Mouse (Mus musculus) kidney, adult 10 weeks (tissue): ENCODE data around the gene Cfap299. TPM values are rescaled to one million over a fixed set of nuclear protein-coding genes. Genes with fewer than 3 reads are reported as not detected.

Experiments
- polyA plus RNA-seq: library from polyadenylated mRNA; stranded (reverse); fragments of 350-450 nt; fragmentation: Illumina TruSeq; extraction: RNeasy Lipid Tissue Mini Kit (QIAGEN cat#74804); gene quantifications from one replicate; pipeline ENCODE4 v1.2.3, GENCODE M21; 2014; ENCODE audit warnings: low read depth, low replicate concordance

The Cfap299 gene
- polyA plus RNA-seq = not detected

DNA sequence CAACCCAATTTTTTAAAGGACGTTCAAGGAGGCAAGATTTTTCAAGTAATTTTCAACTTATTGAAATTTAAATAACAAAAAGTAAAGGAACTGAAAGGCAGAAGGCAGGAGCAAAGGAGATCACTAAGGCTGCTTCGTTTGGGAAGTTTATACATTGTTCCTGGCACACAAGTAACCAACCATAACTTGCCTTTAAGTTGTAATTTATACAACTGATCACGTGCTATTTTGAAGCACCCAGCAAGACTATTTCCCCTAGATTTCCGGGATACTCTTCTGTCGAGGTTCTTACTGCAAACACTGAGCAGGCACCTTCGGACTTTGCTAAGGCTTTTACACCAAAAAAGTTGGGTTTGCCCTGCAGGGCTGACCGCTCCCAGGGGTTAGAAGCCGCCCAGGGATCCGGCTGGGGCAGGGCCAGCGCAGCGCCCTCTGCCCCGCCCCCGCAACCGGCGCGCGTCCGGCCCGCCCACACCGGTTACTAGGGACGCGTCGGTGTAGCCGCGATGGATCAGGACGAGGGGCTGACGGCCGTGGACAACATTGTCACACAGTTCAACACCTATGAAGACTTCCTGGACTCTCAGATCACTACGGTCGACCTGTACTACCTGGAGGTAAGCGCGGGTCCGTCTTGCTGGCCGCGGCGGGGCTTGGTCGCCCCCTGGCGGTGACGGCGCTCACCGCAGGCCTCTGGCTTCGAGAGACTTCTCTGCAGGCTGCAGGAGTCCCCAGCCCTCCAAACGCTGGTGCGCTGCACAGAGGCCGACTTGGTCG, at the start of gene Cfap299:
Cfap299 (plus strand) TSS at position 457 of the 777 bp plus-strand sequence.

DNA sequence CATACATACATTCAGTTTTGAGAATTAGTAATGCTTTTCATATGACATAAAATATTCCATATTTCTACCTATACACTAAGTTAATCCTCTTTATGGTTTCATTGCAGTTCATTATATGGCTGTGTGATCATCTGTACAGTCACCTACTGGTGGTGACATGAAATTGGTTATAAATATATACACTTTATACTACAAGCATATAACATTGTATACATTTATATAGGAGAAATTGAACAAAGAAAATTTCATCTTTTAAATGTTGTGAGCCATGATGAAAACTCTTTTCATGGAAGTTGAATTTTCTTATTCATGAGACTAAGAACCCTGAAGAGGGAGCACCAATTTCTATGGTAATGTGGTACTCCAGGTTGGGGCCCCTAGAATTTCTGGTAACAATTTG, 223.3 kb downstream of the Cfap299 start, which contains the start of gene Gm11111:
Gm11111 (plus strand) TSS at position 301 of the 400 bp plus-strand sequence.

Other genes with a start within 250 kb of the Cfap299 start
- not detected for gene Prdm8, start 162.1 kb upstream of the Cfap299 start, polyA plus RNA-seq
- not detected for gene Fgf5, start 75.1 kb upstream of the Cfap299 start, polyA plus RNA-seq
- not detected for gene Gm11111, start 223.4 kb downstream of the Cfap299 start, polyA plus RNA-seq